Mouse (Mus musculus) intestine, embryonic 15.5 days (tissue): Measurements from ENCODE around the gene Fam110c. TPM values are rescaled to one million over a fixed set of nuclear protein-coding genes. Genes with fewer than 3 reads are reported as not detected.
"Not testable (repeated sequence)": the region's sequence is repeated elsewhere in the genome, so short reads cannot be mapped to it uniquely, and the experiment has no call there.

ENCODE experiments used
- ATAC-seq: fragments of 200-750 bp; cut with Nextera tagmentation; 2 replicates; pipeline ENCODE4 v1.8.0; 2017; ENCODE audit warnings: moderate TSS enrichment, moderate library complexity
- H3K27ac ChIP-seq: fragments of 300-500 bp; sonication (generic); 2 replicates; pipeline ENCODE4 v1.5.1; 2015; ENCODE audit warnings: mild to moderate bottlenecking, inconsistent platforms
- H3K27me3 ChIP-seq: fragments of 300-500 bp; sonication (generic); replicated peaks from 2 replicates; pipeline ENCODE4 v1.6.1; 2015; ENCODE audit warnings: inconsistent platforms
- H3K36me3 ChIP-seq: fragments of 300-500 bp; sonication (generic); 2 replicates; pipeline ENCODE4 v1.6.1; 2015; ENCODE audit warnings: inconsistent platforms
- H3K4me1 ChIP-seq: fragments of 300-500 bp; sonication (generic); replicated peaks from 2 replicates; pipeline ENCODE4 v1.6.1; 2015; ENCODE audit warnings: inconsistent platforms
- H3K4me2 ChIP-seq: fragments of 300-500 bp; sonication (generic); replicated peaks from 2 replicates; pipeline ENCODE4 v1.6.1; 2015; ENCODE audit warnings: mild to moderate bottlenecking, inconsistent platforms
- H3K4me3 ChIP-seq: fragments of 300-500 bp; sonication (generic); replicated peaks from 2 replicates; pipeline ENCODE4 v1.5.1; 2015; ENCODE audit warnings: inconsistent platforms
- H3K9ac ChIP-seq: fragments of 300-500 bp; sonication (generic); 2 replicates; pipeline ENCODE4 v1.6.1; 2015; ENCODE audit warnings: inconsistent platforms
- H3K9me3 ChIP-seq: fragments of 300-500 bp; sonication (generic); 2 replicates; pipeline ENCODE4 v1.6.1; 2016; ENCODE audit warnings: inconsistent platforms
- WGBS: fragments of 180-500 bp; shearing (Covaris S2); methylation state at CpG from one replicate; pipeline ENCODE4 v1.1.7; 2015; 5-methylcytosine and 5-hydroxymethylcytosine counted together
- polyA plus RNA-seq: library from polyadenylated mRNA; unstranded; fragments of >200 nt; fragmentation: Nextera tagmentation; extraction: Ambion mirVana; gene quantifications from 2 replicates; pipeline ENCODE4 v1.2.1, GENCODE M21; 2015

Fam110c gene
- polyA plus RNA-seq: 8.8 and 9.0 TPM in 2 replicates

- H3K27me3 ChIP-seq: 0 out of 2 replicates have a peak, but pooled peaks cover 9% of the 10 kb centered on the region
- H3K4me1 ChIP-seq: peaks cover 6% of the 10 kb centered on the region; the same call in 1 of the 2 replicates
- H3K4me2 ChIP-seq: peak within 1 kb of the TSS; percentile 83
- no peaks in the 10 kb centered on the region for H3K36me3 ChIP-seq
- no peaks in the 10 kb centered on the region for H3K9me3 ChIP-seq
- H3K9ac ChIP-seq: peak within 1 kb of the TSS; percentile 61
- peak; percentile 96 for ATAC-seq
- peak within 1 kb of the TSS; percentile 61; the same call in 1 of the 2 replicates for H3K27ac ChIP-seq
- peak within 1 kb of the TSS; percentile 56 for H3K4me3 ChIP-seq
- 1% methylated on average over 50 of the region's 50 CpGs for WGBS
These were observed at the start of gene Fam110c for GRCm38 (mm10) chr12:31073412-31074354. Fam110c (plus strand) TSS chr12:31073861.

- no peak overlapping the region for H3K9ac ChIP-seq
- no peaks in the 10 kb centered on the region for H3K27me3 ChIP-seq
- H3K4me2 ChIP-seq: no peak overlapping the region
- H3K4me1 ChIP-seq: no peaks in the 10 kb centered on the region
- no peak overlapping the region for H3K4me3 ChIP-seq
- H3K27ac ChIP-seq: no peak overlapping the region
- no peaks in the 10 kb centered on the region for H3K36me3 ChIP-seq
- ATAC-seq: no peak
- 20% methylated on average over 7 of the region's 7 CpGs for WGBS
- no peaks in the 10 kb centered on the region for H3K9me3 ChIP-seq
These were observed 47.2 kb upstream of the Fam110c start for GRCm38 (mm10) chr12:31026423-31026822.

- no peak overlapping the region for H3K4me2 ChIP-seq
- H3K27me3 ChIP-seq: no peaks in the 10 kb centered on the region
- 85% methylated on average over 4 of the region's 4 CpGs for WGBS
- no peak overlapping the region for H3K27ac ChIP-seq
- ATAC-seq: no peak
- H3K4me3 ChIP-seq: no peak overlapping the region
- no peaks in the 10 kb centered on the region for H3K4me1 ChIP-seq
- no peaks in the 10 kb centered on the region for H3K9me3 ChIP-seq
- H3K36me3 ChIP-seq: no peaks in the 10 kb centered on the region
- no peak overlapping the region for H3K9ac ChIP-seq
These were observed 21.6 kb upstream of the Fam110c start for GRCm38 (mm10) chr12:31052066-31052465.

- no peaks in the 10 kb centered on the region for H3K9me3 ChIP-seq
- no peak overlapping the region for H3K9ac ChIP-seq
- H3K36me3 ChIP-seq: no peaks in the 10 kb centered on the region
- ATAC-seq: no peak
- WGBS: 66% methylated on average over 6 of the region's 6 CpGs
- H3K27ac ChIP-seq: no peak overlapping the region
- no peaks in the 10 kb centered on the region for H3K27me3 ChIP-seq
- no peaks in the 10 kb centered on the region for H3K4me1 ChIP-seq
- no peak overlapping the region for H3K4me2 ChIP-seq
- no peak overlapping the region for H3K4me3 ChIP-seq
These were observed 17.3 kb upstream of the Fam110c start for GRCm38 (mm10) chr12:31056291-31056864.

- Histone ChIP-seq H3K27ac (no peak overlapping the region), H3K36me3 (no peaks in the 10 kb centered on the region), H3K9me3 (no peaks in the 10 kb centered on the region), H3K4me2 (no peak overlapping the region), H3K27me3 (no peaks in the 10 kb centered on the region), H3K9ac (no peak overlapping the region), H3K4me1 (no peaks in the 10 kb centered on the region), H3K4me3 (no peak overlapping the region)
- WGBS: 48% methylated on average over 8 of the region's 8 CpGs
- ATAC-seq: 0 out of 2 replicates have a peak, but pooled peaks have one; percentile 43
These were observed 14.2 kb upstream of the Fam110c start for GRCm38 (mm10) chr12:31059393-31059853.

GRCm38 (mm10) chr12:31060245-31060644 lies 13.4 kb upstream of the Fam110c start:
- Histone ChIP-seq H3K9ac (no peak overlapping the region), H3K36me3 (no peaks in the 10 kb centered on the region), H3K9me3 (no peaks in the 10 kb centered on the region), H3K4me2 (no peak overlapping the region), H3K27me3 (no peaks in the 10 kb centered on the region), H3K27ac (no peak overlapping the region), H3K4me1 (no peaks in the 10 kb centered on the region), H3K4me3 (no peak overlapping the region)
- 56% methylated on average over 8 of the region's 8 CpGs for WGBS
- ATAC-seq: no peak

- Histone ChIP-seq H3K9me3 (no peaks in the 10 kb centered on the region), H3K4me1 (0 out of 2 replicates have a peak, but pooled peaks cover 3% of the 10 kb centered on the region), H3K4me3 (no peak overlapping the region), H3K9ac (no peak overlapping the region), H3K4me2 (no peak overlapping the region), H3K27ac (no peak overlapping the region), H3K27me3 (0 out of 2 replicates have a peak, but pooled peaks cover 9% of the 10 kb centered on the region), H3K36me3 (no peaks in the 10 kb centered on the region)
- 84% methylated on average over 5 of the region's 5 CpGs for WGBS
- ATAC-seq: no peak
These were observed 2.4 kb upstream of the Fam110c start for GRCm38 (mm10) chr12:31071222-31071621.

- Histone ChIP-seq H3K4me3 (peak overlapping the region; percentile 56), H3K27ac (0 out of 2 replicates have a peak overlapping the region, but pooled peaks have one; percentile 23), H3K4me2 (peak overlapping the region; percentile 83), H3K9ac (peak overlapping the region; percentile 61)
- H3K4me1 ChIP-seq, H3K27me3 ChIP-seq, H3K36me3 ChIP-seq, H3K9me3 ChIP-seq: not testable (repeated sequence)
- ATAC-seq: peak; percentile 9
- WGBS: under 1% methylated on average over 14 of the region's 18 CpGs
These were observed 710 bp downstream of the Fam110c start for GRCm38 (mm10) chr12:31074355-31074786.

- H3K4me2 ChIP-seq: peak overlapping the region; percentile 83
- H3K36me3 ChIP-seq: no peaks in the 10 kb centered on the region
- H3K4me1 ChIP-seq: peaks cover 6% of the 10 kb centered on the region; the same call in 1 of the 2 replicates
- ATAC-seq: peak; percentile 83
- 0 out of 2 replicates have a peak, but pooled peaks cover 9% of the 10 kb centered on the region for H3K27me3 ChIP-seq
- no peaks in the 10 kb centered on the region for H3K9me3 ChIP-seq
- WGBS: 2% methylated on average over 24 of the region's 24 CpGs
- H3K4me3 ChIP-seq: peak overlapping the region; percentile 41
- H3K27ac ChIP-seq: peak overlapping the region; percentile 61; the same call in 1 of the 2 replicates
- peak overlapping the region; percentile 43 for H3K9ac ChIP-seq
These were observed 1.3 kb downstream of the Fam110c start for GRCm38 (mm10) chr12:31074839-31075538.

DNA sequence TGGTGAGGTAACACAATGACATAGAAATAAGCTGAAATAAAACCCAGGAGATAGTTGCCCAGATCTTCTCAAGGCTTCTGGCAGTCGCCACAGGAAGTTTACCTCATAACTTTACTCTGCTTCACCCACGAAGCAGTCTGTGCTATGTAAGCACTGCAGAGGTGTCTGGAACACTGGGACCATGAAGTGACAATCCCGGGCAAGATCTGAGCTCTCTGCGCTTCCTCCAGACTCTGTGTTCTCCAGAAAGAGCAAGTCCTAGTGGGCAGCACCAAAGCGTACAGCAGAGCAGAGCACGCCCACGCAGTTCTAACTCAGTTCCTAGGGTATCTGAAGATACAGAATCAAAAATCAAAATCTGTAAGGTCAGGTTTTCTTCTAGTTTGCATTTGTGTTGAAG lies 3.4 kb downstream of the Fam110c start:
- 59% methylated on average over 7 of the region's 7 CpGs for WGBS
- peaks cover 6% of the 10 kb centered on the region; the same call in 1 of the 2 replicates for H3K4me1 ChIP-seq
- ATAC-seq: no peak
- H3K4me2 ChIP-seq: no peak overlapping the region; the same call in 1 of the 2 replicates
- no peaks in the 10 kb centered on the region for H3K36me3 ChIP-seq
- no peak overlapping the region for H3K4me3 ChIP-seq
- no peak overlapping the region for H3K9ac ChIP-seq
- no peak overlapping the region for H3K27ac ChIP-seq
- H3K9me3 ChIP-seq: no peaks in the 10 kb centered on the region
- H3K27me3 ChIP-seq: 0 out of 2 replicates have a peak, but pooled peaks cover 9% of the 10 kb centered on the region

- Histone ChIP-seq H3K36me3 (no peaks in the 10 kb centered on the region), H3K4me2 (no peak overlapping the region), H3K9ac (no peak overlapping the region), H3K4me3 (no peak overlapping the region), H3K4me1 (peaks cover 6% of the 10 kb centered on the region; the same call in 1 of the 2 replicates), H3K27me3 (0 out of 2 replicates have a peak, but pooled peaks cover 9% of the 10 kb centered on the region), H3K27ac (no peak overlapping the region), H3K9me3 (no peaks in the 10 kb centered on the region)
- no peak for ATAC-seq
- 50% methylated on average over 4 of the region's 4 CpGs for WGBS
These were observed 4.4 kb downstream of the Fam110c start for GRCm38 (mm10) chr12:31078030-31078429.
